Mouse (Mus musculus): Measurements from ENCODE around the gene Wfdc3. TPM values are rescaled to one million over a fixed set of nuclear protein-coding genes. Genes with fewer than 3 reads are reported as not detected.

The Wfdc3 gene
- total RNA-seq, 2 experiments from 2014 or later, result 0.60 to 1.1 TPM

Other genes with a start within 250 kb of the Wfdc3 start
- 100 to 1,000 TPM; 109 to 113 TPM for gene Pigt, start 248.4 kb downstream of the Wfdc3 start, total RNA-seq (2021)
- 1 to 10 TPM in 1 of 2 experiments, not detected in 1; 2.1 TPM for gene Wfdc2, start 183.5 kb downstream of the Wfdc3 start, total RNA-seq (2021)
- gene Spint3, start 172.5 kb downstream of the Wfdc3 start, total RNA-seq (2021), result not detected
- gene Wfdc6a, start 160.5 kb downstream of the Wfdc3 start, total RNA-seq (2021), result not detected
- gene Eppin, start 152.3 kb downstream of the Wfdc3 start, total RNA-seq (2021), result not detected
- gene Wfdc6b, start 132.4 kb downstream of the Wfdc3 start, total RNA-seq (2021), result under 1 TPM in 1 of 2 experiments, not detected in 1; 0.40 TPM
- not detected for gene Wfdc8, start 132.3 kb downstream of the Wfdc3 start, total RNA-seq (2021)
- gene Wfdc16, start 107.1 kb downstream of the Wfdc3 start, total RNA-seq (2021), result not detected
- gene Wfdc10, start 89.9 kb downstream of the Wfdc3 start, total RNA-seq (2021), result not detected
- gene Wfdc9, start 89.3 kb downstream of the Wfdc3 start, total RNA-seq (2021), result not detected
- not detected for gene Wfdc11, start 71.8 kb downstream of the Wfdc3 start, total RNA-seq (2021)
- gene Wfdc13, start 60.8 kb downstream of the Wfdc3 start, total RNA-seq (2021), result not detected
- gene Spint4, start 47.4 kb downstream of the Wfdc3 start, total RNA-seq (2021), result not detected
- not detected for gene Spint5, start 30.6 kb downstream of the Wfdc3 start, total RNA-seq (2021)
- gene Dnttip1, start 52 bp upstream of the Wfdc3 start, total RNA-seq (2021), result 10 to 100 TPM; 35.8 to 38.1 TPM
- gene Ube2c, start 24.0 kb upstream of the Wfdc3 start, total RNA-seq (2021), result 10 to 100 TPM; 10.8 to 14.3 TPM
- not detected for gene Tnnc2, start 34.0 kb upstream of the Wfdc3 start, total RNA-seq (2021)
- 10 to 100 TPM; 52.8 to 56.9 TPM for gene Snx21, start 39.9 kb upstream of the Wfdc3 start, total RNA-seq (2021)
- gene Acot8, start 59.0 kb upstream of the Wfdc3 start, total RNA-seq (2021), result 10 to 100 TPM; 20.6 to 20.8 TPM
- gene Zswim3, start 59.2 kb upstream of the Wfdc3 start, total RNA-seq (2021), result 1 to 10 TPM; 6.9 to 8.0 TPM
- 10 to 100 TPM; 17.5 to 17.8 TPM for gene Zswim1, start 76.8 kb upstream of the Wfdc3 start, total RNA-seq (2021)
- 1 to 10 TPM; 1.1 to 1.2 TPM for gene Spata25, start 82.6 kb upstream of the Wfdc3 start, total RNA-seq (2021)
- 10 to 100 TPM; 56.8 to 62.2 TPM for gene Ctsa, start 86.9 kb upstream of the Wfdc3 start, total RNA-seq (2021)
- gene Neurl2, start 87.5 kb upstream of the Wfdc3 start, total RNA-seq (2021), result 1 to 10 TPM; 5.1 to 5.6 TPM
- gene Pltp, start 111.8 kb upstream of the Wfdc3 start, total RNA-seq (2021), result 10 to 100 TPM; 63.5 to 71.3 TPM
- gene Pcif1, start 133.4 kb upstream of the Wfdc3 start, total RNA-seq (2021), result 10 to 100 TPM; 53.9 to 61.4 TPM
- gene Zfp335, start 165.8 kb upstream of the Wfdc3 start, total RNA-seq (2021), result 10 to 100 TPM; 30.0 to 31.2 TPM
- 1 to 10 TPM; 2.1 to 2.3 TPM for gene Mmp9, start 194.8 kb upstream of the Wfdc3 start, total RNA-seq (2021)
- gene Slc12a5, start 214.9 kb upstream of the Wfdc3 start, total RNA-seq (2021), result 100 to 1,000 TPM; 158 to 181 TPM